Mouse (Mus musculus): ENCODE measurements around the gene Grm1. TPM values are rescaled to one million over a fixed set of nuclear protein-coding genes. Genes with fewer than 3 reads are reported as not detected.

Gene Grm1
- polyA plus RNA-seq, 1 experiment from 2014 or later, result not detected

GRCm38 (mm10) chr10:10787906-10788416 is 294.2 kb downstream of the Grm1 start:
- H3K36me3 ChIP-seq (ENCODE audit: control insufficient read depth, insufficient read depth, low read length), result no peaks in the 10 kb centered on the region
- 81% methylated on average over 5 of the region's 6 CpGs for WGBS
- no peaks in the 10 kb centered on the region for H3K4me1 ChIP-seq (replicated peaks; ENCODE audit: control insufficient read depth, insufficient read depth, low read length)
- H3K27me3 ChIP-seq (replicated peaks; ENCODE audit: control insufficient read depth, insufficient read depth, low read length), result no peaks in the 10 kb centered on the region
- ATAC-seq (replicated peaks; ENCODE audit: low FRiP score, low TSS enrichment, low read depth), result no peak
- H3K27ac ChIP-seq (ENCODE audit: low read depth), result no peak overlapping the region
- no peak overlapping the region for H3K4me2 ChIP-seq (ENCODE audit: low read length)
- no peak overlapping the region for H3K9ac ChIP-seq (ENCODE audit: low read length)
- no peak for DNase-seq (ENCODE audit: low spot score)
- H3K4me3 ChIP-seq (ENCODE audit: low read depth, low read length), result no peak overlapping the region
- H3K9me3 ChIP-seq (ENCODE audit: control insufficient read depth, low read length), result no peaks in the 10 kb centered on the region

GRCm38 (mm10) chr10:10785122-10785521 is 297.0 kb downstream of the Grm1 start:
- no peaks in the 10 kb centered on the region for H3K4me1 ChIP-seq (replicated peaks; ENCODE audit: control insufficient read depth, insufficient read depth, low read length)
- no peaks in the 10 kb centered on the region for H3K36me3 ChIP-seq (ENCODE audit: control insufficient read depth, insufficient read depth, low read length)
- no peak overlapping the region for H3K27ac ChIP-seq (ENCODE audit: low read depth)
- no peaks in the 10 kb centered on the region for H3K27me3 ChIP-seq (replicated peaks; ENCODE audit: control insufficient read depth, insufficient read depth, low read length)
- 62% methylated on average over 3 of the region's 3 CpGs for whole genome bisulfite sequencing
- H3K4me3 ChIP-seq (ENCODE audit: low read depth, low read length), result no peak overlapping the region
- H3K9ac ChIP-seq (ENCODE audit: low read length), result no peak overlapping the region
- H3K4me2 ChIP-seq (ENCODE audit: low read length), result no peak overlapping the region
- H3K9me3 ChIP-seq (ENCODE audit: control insufficient read depth, low read length), result no peaks in the 10 kb centered on the region
- ATAC-seq (replicated peaks; ENCODE audit: low FRiP score, low TSS enrichment, low read depth) (no peak), DNase-seq (ENCODE audit: low spot score) (no peak)

GRCm38 (mm10) chr10:10774827-10775226 is 307.3 kb downstream of the Grm1 start:
- H3K4me3 ChIP-seq (ENCODE audit: low read depth, low read length), result no peak overlapping the region
- WGBS, result 91% methylated on average over 1 of the region's 1 CpGs
- no peak for DNase-seq (ENCODE audit: low spot score)
- H3K4me2 ChIP-seq (ENCODE audit: low read length), result no peak overlapping the region
- no peaks in the 10 kb centered on the region for H3K27me3 ChIP-seq (replicated peaks; ENCODE audit: control insufficient read depth, insufficient read depth, low read length)
- H3K27ac ChIP-seq (ENCODE audit: low read depth), result no peak overlapping the region
- no peaks in the 10 kb centered on the region for H3K36me3 ChIP-seq (ENCODE audit: control insufficient read depth, insufficient read depth, low read length)
- ATAC-seq (replicated peaks; ENCODE audit: low FRiP score, low TSS enrichment, low read depth), result no peak
- H3K9ac ChIP-seq (ENCODE audit: low read length), result no peak overlapping the region
- no peaks in the 10 kb centered on the region for H3K4me1 ChIP-seq (replicated peaks; ENCODE audit: control insufficient read depth, insufficient read depth, low read length)
- no peaks in the 10 kb centered on the region for H3K9me3 ChIP-seq (ENCODE audit: control insufficient read depth, low read length)

GRCm38 (mm10) chr10:10763015-10763414 is 319.1 kb downstream of the Grm1 start:
- DNase-seq (ENCODE audit: low spot score) (no peak), ATAC-seq (replicated peaks; ENCODE audit: low FRiP score, low TSS enrichment, low read depth) (no peak)
- Histone ChIP-seq H3K4me1 (replicated peaks; ENCODE audit: control insufficient read depth, insufficient read depth, low read length) (no peaks in the 10 kb centered on the region), H3K27me3 (replicated peaks; ENCODE audit: control insufficient read depth, insufficient read depth, low read length) (no peaks in the 10 kb centered on the region), H3K27ac (ENCODE audit: low read depth) (no peak overlapping the region), H3K4me3 (ENCODE audit: low read depth, low read length) (no peak overlapping the region), H3K9me3 (ENCODE audit: control insufficient read depth, low read length) (no peaks in the 10 kb centered on the region), H3K4me2 (ENCODE audit: low read length) (no peak overlapping the region), H3K36me3 (ENCODE audit: control insufficient read depth, insufficient read depth, low read length) (no peaks in the 10 kb centered on the region), H3K9ac (ENCODE audit: low read length) (no peak overlapping the region)
- 87% methylated on average over 4 of the region's 4 CpGs for WGBS

GRCm38 (mm10) chr10:10761274-10761673 is 320.9 kb downstream of the Grm1 start:
- DNase-seq (ENCODE audit: low spot score) (no peak), ATAC-seq (replicated peaks; ENCODE audit: low FRiP score, low TSS enrichment, low read depth) (no peak)
- H3K4me2 ChIP-seq (ENCODE audit: low read length), result no peak overlapping the region
- H3K4me1 ChIP-seq (replicated peaks; ENCODE audit: control insufficient read depth, insufficient read depth, low read length), result no peaks in the 10 kb centered on the region
- no peaks in the 10 kb centered on the region for H3K36me3 ChIP-seq (ENCODE audit: control insufficient read depth, insufficient read depth, low read length)
- H3K27me3 ChIP-seq (replicated peaks; ENCODE audit: control insufficient read depth, insufficient read depth, low read length), result no peaks in the 10 kb centered on the region
- 39% methylated on average over 1 of the region's 1 CpGs for WGBS
- no peak overlapping the region for H3K4me3 ChIP-seq (ENCODE audit: low read depth, low read length)
- no peaks in the 10 kb centered on the region for H3K9me3 ChIP-seq (ENCODE audit: control insufficient read depth, low read length)
- no peak overlapping the region for H3K9ac ChIP-seq (ENCODE audit: low read length)
- H3K27ac ChIP-seq (ENCODE audit: low read depth), result no peak overlapping the region

GRCm38 (mm10) chr10:10760801-10761200 is 321.4 kb downstream of the Grm1 start:
- no peak for ATAC-seq (replicated peaks; ENCODE audit: low FRiP score, low TSS enrichment, low read depth)

GRCm38 (mm10) chr10:10751033-10751432 is 331.1 kb downstream of the Grm1 start:
- H3K27me3 ChIP-seq (replicated peaks; ENCODE audit: control insufficient read depth, insufficient read depth, low read length), result no peaks in the 10 kb centered on the region
- no peaks in the 10 kb centered on the region for H3K36me3 ChIP-seq (ENCODE audit: control insufficient read depth, insufficient read depth, low read length)
- H3K4me1 ChIP-seq (replicated peaks; ENCODE audit: control insufficient read depth, insufficient read depth, low read length), result no peaks in the 10 kb centered on the region
- ATAC-seq (replicated peaks; ENCODE audit: low FRiP score, low TSS enrichment, low read depth) (no peak), DNase-seq (ENCODE audit: low spot score) (no peak)
- H3K9ac ChIP-seq (ENCODE audit: low read length), result no peak overlapping the region
- no peak overlapping the region for H3K4me3 ChIP-seq (ENCODE audit: low read depth, low read length)
- 81% methylated on average over 1 of the region's 1 CpGs for WGBS
- H3K9me3 ChIP-seq (ENCODE audit: control insufficient read depth, low read length), result no peaks in the 10 kb centered on the region
- H3K27ac ChIP-seq (ENCODE audit: low read depth), result no peak overlapping the region
- no peak overlapping the region for H3K4me2 ChIP-seq (ENCODE audit: low read length)

More at GRCm38 (mm10) chr10:10760801-10761200, 321.4 kb downstream of the Grm1 start:
- 58% methylated on average over 2 of the region's 2 CpGs for WGBS
- Histone ChIP-seq H3K4me2 (ENCODE audit: low read length) (no peak overlapping the region), H3K27me3 (replicated peaks; ENCODE audit: control insufficient read depth, insufficient read depth, low read length) (no peaks in the 10 kb centered on the region), H3K27ac (ENCODE audit: low read depth) (no peak overlapping the region), H3K36me3 (ENCODE audit: control insufficient read depth, insufficient read depth, low read length) (no peaks in the 10 kb centered on the region), H3K4me3 (ENCODE audit: low read depth, low read length) (no peak overlapping the region), H3K9ac (ENCODE audit: low read length) (no peak overlapping the region), H3K4me1 (replicated peaks; ENCODE audit: control insufficient read depth, insufficient read depth, low read length) (no peaks in the 10 kb centered on the region), H3K9me3 (ENCODE audit: control insufficient read depth, low read length) (no peaks in the 10 kb centered on the region)
- DNase-seq (ENCODE audit: low spot score), result no peak

GRCm38 (mm10) chr10:10744097-10744496 is 338.1 kb downstream of the Grm1 start:
- no peak overlapping the region for H3K4me2 ChIP-seq (ENCODE audit: low read length)
- H3K9ac ChIP-seq (ENCODE audit: low read length), result no peak overlapping the region
- H3K27ac ChIP-seq (ENCODE audit: low read depth), result no peak overlapping the region
- no peaks in the 10 kb centered on the region for H3K36me3 ChIP-seq (ENCODE audit: control insufficient read depth, insufficient read depth, low read length)
- no peaks in the 10 kb centered on the region for H3K4me1 ChIP-seq (replicated peaks; ENCODE audit: control insufficient read depth, insufficient read depth, low read length)
- WGBS, result 74% methylated on average over 1 of the region's 1 CpGs
- no peak for DNase-seq (ENCODE audit: low spot score)
- H3K9me3 ChIP-seq (ENCODE audit: control insufficient read depth, low read length), result no peaks in the 10 kb centered on the region
- H3K4me3 ChIP-seq (ENCODE audit: low read depth, low read length), result no peak overlapping the region
- H3K27me3 ChIP-seq (replicated peaks; ENCODE audit: control insufficient read depth, insufficient read depth, low read length), result no peaks in the 10 kb centered on the region
- ATAC-seq (replicated peaks; ENCODE audit: low FRiP score, low TSS enrichment, low read depth), result no peak

GRCm38 (mm10) chr10:10742172-10742571 is 340.0 kb downstream of the Grm1 start:
- no peak overlapping the region for H3K27ac ChIP-seq (ENCODE audit: low read depth)
- no peak overlapping the region for H3K4me2 ChIP-seq (ENCODE audit: low read length)
- no peak for ATAC-seq (replicated peaks; ENCODE audit: low FRiP score, low TSS enrichment, low read depth)
- H3K36me3 ChIP-seq (ENCODE audit: control insufficient read depth, insufficient read depth, low read length), result no peaks in the 10 kb centered on the region
- H3K9me3 ChIP-seq (ENCODE audit: control insufficient read depth, low read length), result no peaks in the 10 kb centered on the region
- no peak overlapping the region for H3K4me3 ChIP-seq (ENCODE audit: low read depth, low read length)
- WGBS, result 90% methylated on average over 2 of the region's 2 CpGs
- DNase-seq (ENCODE audit: low spot score), result no peak
- no peaks in the 10 kb centered on the region for H3K27me3 ChIP-seq (replicated peaks; ENCODE audit: control insufficient read depth, insufficient read depth, low read length)
- no peaks in the 10 kb centered on the region for H3K4me1 ChIP-seq (replicated peaks; ENCODE audit: control insufficient read depth, insufficient read depth, low read length)
- H3K9ac ChIP-seq (ENCODE audit: low read length), result no peak overlapping the region

All from intestine, embryonic 14.5 days (tissue).